Mouse (Mus musculus): ENCODE data around the gene Agtpbp1. TPM values are rescaled to one million over a fixed set of nuclear protein-coding genes. Genes with fewer than 3 reads are reported as not detected.

The Agtpbp1 gene
- polyA plus RNA-seq, 1 experiment: 62.8 TPM

GRCm38 (mm10) chr13:59499374-59499773, 85.7 kb downstream of the Agtpbp1 start:
- Histone ChIP-seq H3K4me1 (ENCODE audit: control insufficient read depth, insufficient read depth, low read length) (no peaks in the 10 kb centered on the region), H3K27ac (ENCODE audit: insufficient read depth, low read length) (no peak overlapping the region), H3K4me3 (ENCODE audit: insufficient read depth, low read length) (no peak overlapping the region)
- TF ChIP-seq CTCF (IDR thresholded peaks at IDR 0.05; ENCODE audit: borderline replicate concordance, insufficient read depth, low read length) (no peak), POLR2A (IDR thresholded peaks at IDR 0.05; ENCODE audit: low read depth, low read length) (no peak)

- no peak overlapping the region for H3K4me3 ChIP-seq (ENCODE audit: insufficient read depth, low read length)
- no peak for TF ChIP-seq CTCF (IDR thresholded peaks at IDR 0.05; ENCODE audit: borderline replicate concordance, insufficient read depth, low read length)
- no peak for TF ChIP-seq POLR2A (IDR thresholded peaks at IDR 0.05; ENCODE audit: low read depth, low read length)
- no peaks in the 10 kb centered on the region for H3K4me1 ChIP-seq (ENCODE audit: control insufficient read depth, insufficient read depth, low read length)
- H3K27ac ChIP-seq (ENCODE audit: insufficient read depth, low read length): no peak overlapping the region
Observed at GRCm38 (mm10) chr13:59498191-59498590, 86.8 kb downstream of the Agtpbp1 start.

GRCm38 (mm10) chr13:59495839-59496238, 89.2 kb downstream of the Agtpbp1 start:
- TF ChIP-seq POLR2A (IDR thresholded peaks at IDR 0.05; ENCODE audit: low read depth, low read length) (no peak), CTCF (IDR thresholded peaks at IDR 0.05; ENCODE audit: borderline replicate concordance, insufficient read depth, low read length) (no peak)
- H3K4me3 ChIP-seq (ENCODE audit: insufficient read depth, low read length): no peak overlapping the region
- no peak overlapping the region for H3K27ac ChIP-seq (ENCODE audit: insufficient read depth, low read length)

GRCm38 (mm10) chr13:59494619-59495262, 90.3 kb downstream of the Agtpbp1 start:
- H3K4me3 ChIP-seq (ENCODE audit: insufficient read depth, low read length): no peak overlapping the region
- no peak overlapping the region for H3K27ac ChIP-seq (ENCODE audit: insufficient read depth, low read length)
- H3K4me1 ChIP-seq (ENCODE audit: control insufficient read depth, insufficient read depth, low read length): no peaks in the 10 kb centered on the region
- TF ChIP-seq POLR2A (IDR thresholded peaks at IDR 0.05; ENCODE audit: low read depth, low read length) (no peak), CTCF (IDR thresholded peaks at IDR 0.05; ENCODE audit: borderline replicate concordance, insufficient read depth, low read length) (no peak)

More at GRCm38 (mm10) chr13:59495839-59496238, 89.2 kb downstream of the Agtpbp1 start:
- H3K4me1 ChIP-seq (ENCODE audit: control insufficient read depth, insufficient read depth, low read length): no peaks in the 10 kb centered on the region

- no peak overlapping the region for H3K4me3 ChIP-seq (ENCODE audit: insufficient read depth, low read length)
Observed at GRCm38 (mm10) chr13:59490726-59491125, 94.3 kb downstream of the Agtpbp1 start.

GRCm38 (mm10) chr13:59489143-59489542, 95.9 kb downstream of the Agtpbp1 start:
- TF ChIP-seq CTCF (IDR thresholded peaks at IDR 0.05; ENCODE audit: borderline replicate concordance, insufficient read depth, low read length) (no peak), POLR2A (IDR thresholded peaks at IDR 0.05; ENCODE audit: low read depth, low read length) (no peak)
- no peaks in the 10 kb centered on the region for H3K4me1 ChIP-seq (ENCODE audit: control insufficient read depth, insufficient read depth, low read length)
- no peak overlapping the region for H3K4me3 ChIP-seq (ENCODE audit: insufficient read depth, low read length)
- no peak overlapping the region for H3K27ac ChIP-seq (ENCODE audit: insufficient read depth, low read length)

More at GRCm38 (mm10) chr13:59490726-59491125, 94.3 kb downstream of the Agtpbp1 start:
- TF ChIP-seq POLR2A (IDR thresholded peaks at IDR 0.05; ENCODE audit: low read depth, low read length): no peak
- TF ChIP-seq CTCF (IDR thresholded peaks at IDR 0.05; ENCODE audit: borderline replicate concordance, insufficient read depth, low read length): no peak
- no peaks in the 10 kb centered on the region for H3K4me1 ChIP-seq (ENCODE audit: control insufficient read depth, insufficient read depth, low read length)
- H3K27ac ChIP-seq (ENCODE audit: insufficient read depth, low read length): no peak overlapping the region

GRCm38 (mm10) chr13:59487287-59487686, 97.7 kb downstream of the Agtpbp1 start:
- no peak overlapping the region for H3K4me3 ChIP-seq (ENCODE audit: insufficient read depth, low read length)
- no peak for TF ChIP-seq CTCF (IDR thresholded peaks at IDR 0.05; ENCODE audit: borderline replicate concordance, insufficient read depth, low read length)
- no peak for TF ChIP-seq POLR2A (IDR thresholded peaks at IDR 0.05; ENCODE audit: low read depth, low read length)
- H3K4me1 ChIP-seq (ENCODE audit: control insufficient read depth, insufficient read depth, low read length): peaks cover 3% of the 10 kb centered on the region; the same call in 1 of the 2 replicates
- no peak overlapping the region for H3K27ac ChIP-seq (ENCODE audit: insufficient read depth, low read length)

GRCm38 (mm10) chr13:59486243-59486642, 98.8 kb downstream of the Agtpbp1 start:
- no peak overlapping the region for H3K4me3 ChIP-seq (ENCODE audit: insufficient read depth, low read length)
- H3K4me1 ChIP-seq (ENCODE audit: control insufficient read depth, insufficient read depth, low read length): peaks cover 3% of the 10 kb centered on the region; the same call in 1 of the 2 replicates
- H3K27ac ChIP-seq (ENCODE audit: insufficient read depth, low read length): no peak overlapping the region
- TF ChIP-seq POLR2A (IDR thresholded peaks at IDR 0.05; ENCODE audit: low read depth, low read length) (no peak), CTCF (IDR thresholded peaks at IDR 0.05; ENCODE audit: borderline replicate concordance, insufficient read depth, low read length) (no peak)

GRCm38 (mm10) chr13:59485456-59485855, 99.6 kb downstream of the Agtpbp1 start:
- H3K4me1 ChIP-seq (ENCODE audit: control insufficient read depth, insufficient read depth, low read length): peaks cover 3% of the 10 kb centered on the region; the same call in 1 of the 2 replicates
- H3K27ac ChIP-seq (ENCODE audit: insufficient read depth, low read length): no peak overlapping the region
- no peak for TF ChIP-seq POLR2A (IDR thresholded peaks at IDR 0.05; ENCODE audit: low read depth, low read length)
- H3K4me3 ChIP-seq (ENCODE audit: insufficient read depth, low read length): no peak overlapping the region

- Histone ChIP-seq H3K27ac (ENCODE audit: insufficient read depth, low read length) (no peak overlapping the region), H3K4me3 (ENCODE audit: insufficient read depth, low read length) (no peak overlapping the region), H3K4me1 (ENCODE audit: control insufficient read depth, insufficient read depth, low read length) (peaks cover 3% of the 10 kb centered on the region; the same call in 1 of the 2 replicates)
- TF ChIP-seq CTCF (IDR thresholded peaks at IDR 0.05; ENCODE audit: borderline replicate concordance, insufficient read depth, low read length) (no peak), POLR2A (IDR thresholded peaks at IDR 0.05; ENCODE audit: low read depth, low read length) (no peak)
Observed at GRCm38 (mm10) chr13:59481484-59481855, 103.6 kb downstream of the Agtpbp1 start.
